Mouse (Mus musculus): Measurements from ENCODE around the gene Sccpdh.
"Not testable (repeated sequence)": the region's sequence is repeated elsewhere in the genome, so short reads cannot be mapped to it uniquely, and the experiment has no call there.

Gene Sccpdh

DNA sequence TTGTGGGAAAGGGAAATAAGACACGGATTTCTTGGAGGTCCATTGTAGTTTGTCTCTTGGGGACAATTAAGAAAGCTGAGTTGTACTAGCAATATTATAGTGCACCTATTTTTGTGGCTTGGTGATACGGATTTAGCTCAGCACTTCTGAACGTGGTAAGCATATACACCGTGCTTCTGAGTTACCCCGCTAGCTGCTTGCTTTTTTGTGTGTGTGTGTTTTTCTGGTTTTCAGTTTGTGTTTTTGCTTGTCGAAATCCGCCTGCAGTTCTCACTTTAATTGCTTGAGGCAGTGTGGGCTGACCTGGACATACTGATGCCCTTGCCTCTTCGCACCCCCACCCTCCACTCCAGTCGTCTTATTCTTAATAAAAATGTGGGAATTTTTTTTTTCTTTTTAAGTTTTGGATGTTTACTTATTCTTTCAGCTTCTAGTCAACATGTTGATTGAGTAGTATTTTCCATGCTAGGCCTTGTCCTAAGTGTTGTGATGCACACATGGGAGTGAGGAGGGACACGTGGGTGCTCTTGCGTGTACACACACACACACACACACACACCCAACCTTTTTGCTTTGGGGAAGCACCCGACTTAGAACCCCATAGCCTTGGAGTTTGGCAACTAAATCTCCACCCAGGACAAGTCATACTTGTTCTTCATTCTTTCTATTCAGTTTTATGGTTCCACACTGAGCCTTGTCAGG lies 977 bp downstream of the Sccpdh start:
- no peak for DNase-seq

DNA sequence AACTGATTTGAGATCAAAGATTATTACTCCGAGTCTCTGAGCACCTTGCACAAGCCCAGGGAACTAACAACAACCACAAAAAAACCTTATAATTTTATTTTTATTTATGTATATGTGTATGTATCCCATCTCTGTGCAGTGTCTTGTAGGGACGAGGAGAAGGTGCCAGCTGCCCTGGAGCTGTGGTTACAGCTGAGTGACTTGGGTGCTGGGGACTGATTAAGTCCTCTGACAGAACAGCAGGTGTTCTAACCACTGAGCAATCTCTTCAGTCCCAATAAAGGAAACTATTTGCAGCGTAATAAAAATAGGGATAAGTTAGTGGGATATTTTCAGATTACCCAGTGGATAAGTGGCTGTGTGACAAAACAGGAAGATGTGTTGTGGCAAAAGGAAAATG lies 6.3 kb downstream of the Sccpdh start:
- no peak for DNase-seq

DNA sequence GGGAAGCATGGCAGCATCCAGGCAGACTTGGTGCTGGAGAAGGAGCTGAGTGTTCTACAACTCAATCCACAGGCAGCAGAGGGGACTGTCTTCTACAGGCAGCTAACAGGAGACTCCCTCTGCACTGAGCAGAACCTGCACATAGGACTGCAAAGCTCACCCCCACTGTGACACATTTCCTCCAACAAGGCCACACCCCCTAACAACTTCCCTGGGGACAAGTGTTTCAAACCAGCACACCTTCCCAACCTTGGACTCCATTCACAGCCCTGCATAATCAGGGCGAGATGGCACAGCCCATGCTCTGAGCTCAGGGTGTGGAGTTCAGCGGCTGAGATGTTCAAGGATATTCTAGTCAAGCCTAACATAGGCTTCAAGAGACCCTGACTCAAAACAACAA lies 9.0 kb downstream of the Sccpdh start:
- DNase-seq = no peak

DNA sequence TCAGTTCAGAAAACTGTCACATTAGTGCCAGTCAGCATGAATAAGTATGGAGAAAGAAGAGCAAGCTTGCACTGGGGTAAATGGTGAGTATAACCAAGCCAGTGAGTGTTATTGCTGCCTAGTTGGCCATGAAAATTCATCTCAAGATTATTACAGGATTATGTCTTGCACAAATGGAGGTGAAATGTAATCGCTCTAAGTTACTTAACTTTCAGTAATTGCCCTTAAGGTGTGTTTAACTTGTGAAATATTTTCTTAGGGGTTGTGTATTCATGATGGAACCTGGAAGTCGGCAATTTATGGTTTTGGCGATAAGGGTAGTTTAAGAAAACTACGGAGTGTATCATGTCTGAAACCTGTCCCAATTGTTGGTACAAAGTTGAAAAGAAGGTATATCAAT lies 11.3 kb downstream of the Sccpdh start:
- no peak for DNase-seq

DNA sequence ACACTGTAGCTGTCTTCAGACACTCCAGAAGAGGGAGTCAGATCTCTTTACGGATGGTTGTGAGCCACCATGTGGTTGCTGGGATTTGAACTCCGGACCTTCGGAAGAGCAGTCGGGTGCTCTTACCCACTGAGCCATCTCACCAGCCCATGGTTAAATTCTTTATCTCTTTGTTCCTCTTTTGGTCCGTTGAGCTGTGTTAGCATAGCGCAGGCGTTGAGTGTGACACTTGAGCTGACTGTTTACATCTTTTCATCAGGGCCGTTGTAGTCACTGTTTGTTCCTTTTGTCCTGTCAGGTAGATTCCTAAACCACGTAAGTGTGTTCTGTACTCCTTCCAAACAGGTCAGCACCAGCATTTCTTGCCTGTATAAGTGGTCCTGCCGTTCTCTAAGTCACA lies 14.7 kb downstream of the Sccpdh start:
- DNase-seq = not testable (repeated sequence)

DNA sequence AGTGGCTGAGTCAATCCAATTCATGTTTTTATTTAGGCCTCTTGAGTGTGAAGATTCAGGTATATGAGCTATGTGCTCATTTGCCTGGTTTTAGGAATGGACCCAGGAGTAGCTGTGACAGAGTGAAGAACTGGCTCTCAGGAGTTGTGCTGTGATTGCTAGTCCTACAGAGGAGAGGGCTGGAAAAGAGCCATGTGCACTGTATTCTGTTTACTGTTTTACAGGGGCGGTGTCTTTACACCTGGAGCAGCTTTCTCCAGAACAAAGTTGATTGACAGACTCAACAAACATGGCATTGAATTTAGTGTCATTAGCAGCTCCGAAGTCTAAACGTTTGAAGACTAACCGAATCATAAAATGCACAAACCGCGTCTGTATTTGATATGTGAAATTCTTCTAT lies 18.3 kb downstream of the Sccpdh start:
- DNase-seq = no peak

DNA sequence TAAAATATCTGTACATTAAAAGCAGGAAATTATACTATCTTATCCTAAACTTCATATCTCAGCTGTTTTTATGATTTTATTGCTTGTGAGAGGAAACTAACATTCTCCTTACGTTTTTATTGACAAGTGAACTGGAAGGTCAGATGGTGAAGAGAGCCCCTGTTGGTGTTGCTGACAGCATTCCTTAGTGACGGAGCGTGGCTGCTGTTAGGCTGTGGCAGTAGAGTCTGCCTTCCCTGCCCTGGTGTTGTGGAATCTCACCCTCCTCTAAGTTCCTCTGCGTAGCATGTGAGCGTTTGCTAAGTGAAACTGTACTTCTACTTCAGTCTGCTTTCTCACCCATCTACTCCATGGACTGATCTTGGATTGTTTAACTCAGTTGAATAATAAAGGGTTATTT lies 18.8 kb downstream of the Sccpdh start:
- DNase-seq = no peak

DNA sequence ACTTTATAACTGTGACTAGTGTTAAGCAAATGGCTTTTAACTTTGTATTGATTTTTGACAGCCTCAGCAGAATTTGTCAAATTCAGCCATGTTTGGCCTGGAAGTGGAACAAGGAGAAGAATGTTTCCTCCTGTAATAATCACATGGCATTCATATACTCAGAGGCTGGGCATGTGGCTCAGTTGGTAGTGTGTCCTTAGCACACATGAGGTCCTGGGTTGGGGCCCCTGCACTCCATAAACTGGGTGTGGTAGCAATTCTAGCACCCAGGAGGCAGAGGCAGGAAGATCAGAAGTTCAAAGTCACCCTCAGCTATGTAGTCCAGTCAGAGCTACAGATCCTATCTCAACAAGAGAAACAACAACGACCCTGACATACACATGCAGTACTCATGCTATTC lies 19.3 kb downstream of the Sccpdh start:
- no peak for DNase-seq

DNA sequence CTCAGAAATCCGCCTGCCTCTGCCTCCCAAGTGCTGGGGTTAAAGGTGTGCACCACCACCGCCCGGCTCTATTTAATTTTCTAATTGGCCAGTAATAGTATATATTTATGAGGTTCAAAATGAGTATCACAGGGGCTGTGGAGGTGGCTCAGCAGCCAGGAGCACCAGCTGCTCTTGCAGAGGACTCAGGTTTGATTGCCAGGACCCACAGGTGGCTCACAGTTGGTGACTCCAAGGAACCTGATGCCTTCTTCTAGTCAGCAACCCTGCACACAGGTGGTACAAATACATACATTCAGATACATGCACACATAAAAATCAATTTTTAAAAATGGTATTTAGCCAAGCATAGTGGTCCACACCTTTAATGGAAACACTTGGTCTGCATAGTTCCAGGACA lies 20.0 kb downstream of the Sccpdh start:
- DNase-seq = no peak

DNA sequence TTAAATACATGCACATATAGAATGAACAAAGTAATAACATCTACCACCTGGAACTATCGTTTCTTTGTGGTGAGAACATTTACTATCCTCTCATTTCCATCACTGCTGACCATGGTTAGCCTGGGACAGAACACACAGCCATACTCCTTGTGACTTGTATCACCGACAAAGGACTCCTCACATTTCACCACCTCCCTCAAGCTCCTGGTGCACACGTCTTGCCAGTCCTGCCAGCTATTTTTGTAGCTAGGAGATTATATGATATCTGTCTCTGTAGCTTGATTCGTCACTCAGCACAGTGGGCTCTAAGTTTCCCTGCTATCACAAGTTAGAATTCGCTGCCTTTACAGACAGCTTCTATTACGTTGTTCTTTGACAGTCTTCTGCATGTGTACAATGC lies 20.4 kb downstream of the Sccpdh start:
- DNase-seq = no peak

DNA sequence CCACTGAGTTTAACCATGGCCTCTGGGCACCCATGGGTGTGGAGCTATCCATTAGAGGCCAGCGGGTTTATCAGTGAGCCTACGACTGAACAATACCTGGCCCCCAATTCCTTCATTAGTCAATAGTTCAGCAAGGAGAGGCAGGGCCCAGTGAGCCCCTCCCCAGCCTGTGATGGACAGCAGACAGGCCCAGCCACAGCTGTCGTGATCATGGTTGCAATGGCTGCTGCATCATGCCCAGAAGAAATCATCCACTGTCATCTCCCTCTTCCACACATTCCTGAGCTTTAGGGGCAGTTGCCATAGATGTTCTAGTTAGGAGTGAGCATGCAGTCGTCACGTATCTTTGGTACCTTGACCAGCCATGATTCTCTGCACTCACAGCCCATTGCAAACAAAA lies 20.9 kb downstream of the Sccpdh start:
- no peak for DNase-seq

DNA sequence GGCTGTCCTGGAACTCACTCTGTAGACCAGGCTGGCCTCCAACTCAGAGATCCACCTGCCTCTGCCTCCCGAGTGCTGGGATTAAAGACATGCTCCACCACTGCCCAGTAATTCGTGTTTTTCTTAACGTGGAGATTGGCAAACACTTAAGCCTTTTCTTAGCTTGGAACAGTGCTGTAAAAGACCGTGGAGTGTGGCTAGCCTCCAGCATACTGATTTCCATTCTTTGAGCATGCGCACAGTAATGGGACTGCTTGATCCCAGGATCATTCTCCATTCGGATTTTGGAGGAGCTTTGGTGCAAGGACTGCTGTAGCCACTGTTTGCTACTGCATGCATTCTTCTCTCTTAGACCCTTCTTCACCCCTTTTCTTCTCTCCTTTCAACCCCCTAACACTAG lies 21.5 kb downstream of the Sccpdh start:
- no peak for DNase-seq

DNA sequence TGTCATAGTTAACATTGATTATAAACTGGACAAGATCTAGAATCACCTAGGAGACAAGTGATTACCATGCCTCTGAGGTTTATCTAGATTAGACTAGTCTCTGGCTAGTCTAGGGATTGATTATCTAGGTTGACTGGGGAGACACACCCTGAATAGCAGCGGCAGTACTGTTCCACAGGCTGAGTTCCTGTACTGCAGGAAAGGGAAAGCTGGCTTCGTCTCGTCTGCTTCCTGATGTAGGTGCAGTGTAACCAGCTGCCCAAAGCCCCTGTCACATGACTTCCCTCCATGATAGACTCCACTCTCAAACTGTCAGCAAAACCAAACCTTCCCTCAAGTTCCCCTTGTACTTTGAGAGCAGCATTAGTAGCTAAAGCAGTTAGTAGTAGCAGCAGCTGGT lies 36.1 kb downstream of the Sccpdh start:
- no peak for DNase-seq

DNA sequence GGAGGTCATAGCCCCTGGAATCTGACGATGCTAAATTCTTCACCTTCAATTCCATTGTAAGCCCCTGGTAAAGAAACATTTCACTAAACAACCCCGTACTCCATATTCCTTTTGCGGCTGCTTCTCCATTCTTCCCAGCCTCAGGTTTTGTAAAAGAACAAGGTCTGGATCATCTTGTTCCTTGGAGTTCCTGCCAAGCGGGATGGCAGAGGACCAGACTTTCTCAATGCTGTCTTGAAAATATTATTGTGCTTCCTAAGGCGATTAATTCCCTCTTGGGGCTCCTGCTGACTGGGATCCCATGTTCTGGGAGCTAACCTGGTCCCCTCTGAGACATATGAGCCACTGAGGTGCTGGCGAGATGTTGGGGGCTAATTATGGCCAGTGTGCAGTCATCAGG lies 37.1 kb downstream of the Sccpdh start:
- DNase-seq = no peak

DNA sequence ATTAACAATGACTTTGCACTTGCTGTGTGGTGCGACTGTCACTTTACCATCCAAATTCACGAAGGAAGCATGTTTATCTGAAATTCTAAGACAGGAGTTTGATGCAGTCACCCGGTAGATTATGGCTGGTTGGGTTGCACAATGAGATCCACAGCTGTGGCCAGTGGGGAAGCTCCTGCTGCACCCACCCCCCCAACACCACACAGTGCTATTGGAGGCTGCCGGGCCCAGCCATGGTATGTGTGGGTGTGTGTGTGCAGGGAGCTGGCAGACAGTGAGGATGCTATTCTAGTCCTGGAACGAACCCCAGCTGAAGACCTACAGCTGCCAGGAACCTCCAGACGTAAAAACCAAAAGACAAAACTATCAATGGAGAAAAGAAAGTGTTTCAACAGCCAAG lies 41.4 kb downstream of the Sccpdh start:
- DNase-seq = no peak

DNA sequence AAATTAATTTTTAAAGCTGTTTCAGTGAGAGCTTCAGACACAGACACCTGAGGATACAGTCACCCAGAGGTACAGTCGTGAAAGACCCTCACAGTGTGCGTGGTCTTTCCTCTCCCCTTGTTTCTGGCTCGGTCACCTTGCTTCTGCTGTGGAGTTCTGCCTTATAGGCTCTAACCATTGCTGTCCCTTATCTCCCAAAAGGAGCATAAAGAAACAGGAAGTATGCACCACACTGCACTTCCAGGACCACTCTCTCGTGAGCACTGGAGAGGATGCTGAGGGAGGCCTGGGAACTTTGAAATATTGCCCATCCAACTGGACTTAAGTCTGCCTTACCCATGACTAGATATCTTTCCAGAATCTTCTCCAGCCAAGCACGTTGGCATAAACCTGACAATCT lies 42.7 kb downstream of the Sccpdh start:
- DNase-seq = no peak

DNA sequence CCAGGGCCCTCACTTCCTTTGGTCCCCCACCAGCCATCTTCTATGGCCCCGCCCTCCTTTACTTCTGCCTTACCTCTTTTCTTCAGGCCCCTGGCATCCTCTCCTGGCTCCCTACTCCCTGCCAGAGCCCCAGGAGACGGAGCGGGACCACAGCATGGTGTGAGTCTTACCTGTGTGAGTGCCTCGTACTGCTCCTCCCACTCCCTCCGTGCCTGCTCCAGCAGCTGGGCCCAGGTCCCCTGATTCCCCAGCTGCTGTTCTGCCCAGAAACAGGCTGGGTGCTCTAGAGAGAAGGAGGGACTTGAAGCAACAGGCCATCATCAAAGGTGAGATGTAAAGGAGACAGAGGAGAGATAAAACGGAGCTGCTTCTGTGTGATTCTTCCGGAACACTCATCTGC lies 44.6 kb downstream of the Sccpdh start:
- DNase-seq = no peak

DNA sequence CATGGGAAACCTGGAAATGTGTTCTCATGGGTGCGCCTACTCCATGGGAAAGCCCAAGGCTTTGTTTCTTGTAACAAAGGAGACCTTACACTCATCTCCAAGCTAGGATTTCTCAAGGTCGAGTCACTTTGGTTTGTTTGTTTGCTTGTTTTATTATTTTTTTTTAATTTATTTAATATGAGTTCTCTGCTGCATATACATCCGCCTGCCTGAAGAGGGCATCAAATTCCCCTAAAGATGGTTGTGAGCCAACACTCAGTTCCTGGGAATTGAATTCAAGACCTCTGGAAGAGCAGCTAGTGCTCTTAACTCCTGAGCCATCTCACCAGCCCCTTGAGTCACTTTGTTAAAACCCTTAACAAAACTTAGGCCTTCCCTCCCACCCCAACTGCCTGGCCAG lies 45.4 kb downstream of the Sccpdh start:
- no peak for DNase-seq

DNA sequence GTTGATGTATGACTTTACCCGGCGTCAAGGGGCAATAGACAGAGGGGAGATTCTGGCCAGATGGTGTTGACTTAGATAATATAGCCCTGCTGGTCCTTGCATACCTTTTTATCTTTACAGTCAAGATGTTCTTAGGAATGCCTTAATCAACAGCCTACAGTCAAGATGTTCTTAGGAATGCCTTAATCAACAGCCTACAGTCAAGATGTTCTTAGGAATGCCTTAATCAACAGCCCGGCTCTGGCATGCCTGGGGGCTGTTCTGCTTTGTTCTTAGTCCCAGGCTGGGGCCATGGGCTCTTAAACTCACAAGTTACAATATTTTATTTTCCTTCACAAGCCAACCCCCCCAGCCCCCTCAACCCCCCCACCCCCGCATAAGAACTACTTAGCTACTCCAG lies 47.3 kb downstream of the Sccpdh start:
- not testable (repeated sequence) for DNase-seq

DNA sequence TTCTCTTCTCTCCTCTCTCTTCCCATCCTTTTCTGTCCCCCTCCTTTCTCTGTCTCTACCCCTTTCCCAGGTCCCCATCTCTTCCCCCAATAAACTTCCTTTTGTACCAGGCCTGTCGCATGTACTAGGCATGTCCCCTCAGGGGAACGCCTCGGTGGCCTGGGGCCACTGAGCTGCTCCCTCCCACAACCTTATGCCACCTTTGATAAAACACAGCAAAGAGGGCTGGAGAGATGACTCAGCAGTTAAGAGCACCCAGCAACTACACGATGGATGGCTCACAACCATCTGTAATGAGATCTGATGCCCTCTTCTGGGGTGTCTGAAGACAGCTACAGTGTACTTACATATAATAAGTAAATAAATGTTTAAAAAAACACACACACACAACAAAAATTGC lies 47.8 kb downstream of the Sccpdh start:
- DNase-seq = no peak

DNA sequence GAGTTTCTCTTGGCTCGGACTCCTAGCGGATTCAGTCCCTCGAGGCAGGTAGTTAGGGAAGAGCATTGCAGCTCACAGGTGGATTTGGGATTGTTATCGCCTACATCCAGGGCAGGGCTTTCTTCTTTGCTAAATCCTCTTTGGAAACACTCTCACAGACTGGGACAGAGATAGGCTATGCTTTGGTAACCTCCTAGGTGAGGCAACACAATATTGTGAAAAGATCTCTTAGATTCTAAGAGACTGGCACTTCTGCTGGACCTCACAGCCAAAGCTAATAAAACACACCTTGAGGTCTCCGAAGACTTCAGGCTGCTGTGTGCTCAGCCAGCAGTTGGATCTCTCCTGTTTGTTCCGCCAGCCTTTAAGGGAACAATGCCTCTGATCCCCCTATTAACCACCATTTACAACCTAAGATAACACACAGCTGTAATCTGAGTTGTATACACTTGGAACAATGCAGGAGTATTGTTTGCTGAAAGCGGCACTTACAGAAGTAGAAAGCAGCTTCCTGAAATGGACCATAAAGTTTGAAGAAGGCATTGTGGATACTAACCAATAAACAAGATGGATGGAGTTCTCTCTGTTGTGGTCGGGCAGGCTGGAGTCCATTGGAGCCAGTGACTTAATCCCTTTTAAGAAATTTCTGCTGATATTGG lies 54.9 kb downstream of the Sccpdh start:
- DNase-seq = no peak

DNA sequence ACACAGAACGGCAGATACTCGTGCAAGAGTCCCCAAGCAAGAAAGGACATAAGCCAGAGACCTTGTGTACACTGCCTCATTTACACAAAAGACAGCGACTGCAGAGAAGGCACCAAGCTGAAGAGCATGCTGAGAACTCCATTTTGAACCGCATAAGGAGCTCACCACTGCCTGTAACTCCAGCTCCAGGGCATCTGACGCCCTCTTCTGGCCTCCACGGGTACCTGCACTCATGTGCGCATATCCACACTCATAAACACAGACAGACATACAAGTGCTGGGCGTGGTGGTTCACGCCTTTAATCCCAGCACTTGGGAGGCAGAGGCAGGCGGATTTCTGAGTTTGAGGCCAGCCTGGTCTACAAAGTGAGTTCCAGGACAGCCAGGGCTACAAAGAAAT lies 60.7 kb downstream of the Sccpdh start:
- no peak for DNase-seq

DNA sequence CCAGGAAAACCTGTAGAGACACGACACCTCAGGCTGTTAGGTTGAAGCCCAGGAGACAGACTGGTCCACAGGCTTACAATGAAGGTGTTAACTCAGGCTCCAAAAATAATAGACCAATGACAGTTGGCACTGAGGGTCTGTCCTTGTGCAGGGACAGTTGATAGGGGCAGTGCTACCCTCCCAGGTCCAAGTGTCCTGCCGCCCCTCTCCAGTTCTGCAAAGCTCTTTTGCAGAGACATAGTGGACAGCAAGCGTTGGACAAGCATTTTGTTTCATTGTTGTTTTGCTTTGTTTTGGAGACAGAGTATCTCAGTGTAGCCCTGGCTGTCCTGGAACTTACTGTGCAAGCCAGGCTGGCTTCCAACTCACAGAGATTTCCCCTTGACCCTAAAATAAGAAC lies 63.4 kb downstream of the Sccpdh start:
- DNase-seq = no peak

DNA sequence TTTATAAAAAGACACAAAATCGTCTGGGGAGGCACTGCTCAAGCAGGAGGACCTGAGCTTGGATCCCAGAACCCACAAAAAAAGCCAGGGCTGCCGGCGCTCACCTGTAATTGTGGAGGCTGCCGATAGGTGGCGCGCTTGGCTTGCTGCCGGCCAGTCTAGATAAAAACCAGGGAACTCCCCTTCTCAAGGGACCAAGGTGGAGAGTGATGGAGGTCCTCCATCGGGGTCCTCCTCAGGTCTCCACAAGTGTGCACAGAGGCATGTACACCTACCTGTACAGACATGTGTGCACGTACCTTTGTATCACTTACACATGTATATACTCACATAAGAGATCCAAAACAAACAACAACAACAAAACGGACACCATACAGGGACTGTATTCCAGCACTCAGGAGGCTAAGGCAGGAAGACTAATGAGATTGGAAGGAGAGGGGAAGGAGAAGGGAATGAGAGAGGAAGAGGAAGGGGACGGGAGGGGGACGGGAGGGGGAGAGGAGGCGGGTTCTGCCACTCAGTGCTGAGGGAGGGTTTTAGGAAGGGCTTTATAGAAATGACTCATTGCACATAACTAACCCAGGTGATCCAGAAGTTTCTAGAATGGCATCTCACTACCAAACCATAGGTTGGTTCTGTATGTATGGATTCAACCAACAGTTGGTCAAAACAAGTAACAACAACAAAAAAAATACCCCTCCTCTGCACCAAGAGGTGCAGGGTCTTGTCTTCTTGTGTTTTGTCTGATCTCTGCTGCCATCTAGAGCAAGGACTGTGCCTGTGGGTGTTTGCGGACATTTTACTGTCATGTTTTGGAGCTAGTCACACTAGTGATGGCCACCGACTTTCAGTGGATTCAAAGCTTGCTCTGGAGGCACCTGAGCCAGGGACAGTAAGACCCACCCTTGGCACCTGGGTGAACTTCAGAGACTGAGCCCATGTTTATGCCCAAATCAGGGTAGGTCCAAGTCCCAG lies 66.8 kb downstream of the Sccpdh start:
- peak; percentile 25 to 59 for DNase-seq

All from spleen, adult 18-20 months (tissue).